Mouse (Mus musculus): ENCODE data around the gene Hes7. TPM values are rescaled to one million over a fixed set of nuclear protein-coding genes. Genes with fewer than 3 reads are reported as not detected.
A peak's percentile ranks its signal among the peaks of the same experiment; 100 is the strongest.

Gene Hes7
- under 1 TPM; 0.57 to 0.73 TPM for total RNA-seq (2021)

DNA sequence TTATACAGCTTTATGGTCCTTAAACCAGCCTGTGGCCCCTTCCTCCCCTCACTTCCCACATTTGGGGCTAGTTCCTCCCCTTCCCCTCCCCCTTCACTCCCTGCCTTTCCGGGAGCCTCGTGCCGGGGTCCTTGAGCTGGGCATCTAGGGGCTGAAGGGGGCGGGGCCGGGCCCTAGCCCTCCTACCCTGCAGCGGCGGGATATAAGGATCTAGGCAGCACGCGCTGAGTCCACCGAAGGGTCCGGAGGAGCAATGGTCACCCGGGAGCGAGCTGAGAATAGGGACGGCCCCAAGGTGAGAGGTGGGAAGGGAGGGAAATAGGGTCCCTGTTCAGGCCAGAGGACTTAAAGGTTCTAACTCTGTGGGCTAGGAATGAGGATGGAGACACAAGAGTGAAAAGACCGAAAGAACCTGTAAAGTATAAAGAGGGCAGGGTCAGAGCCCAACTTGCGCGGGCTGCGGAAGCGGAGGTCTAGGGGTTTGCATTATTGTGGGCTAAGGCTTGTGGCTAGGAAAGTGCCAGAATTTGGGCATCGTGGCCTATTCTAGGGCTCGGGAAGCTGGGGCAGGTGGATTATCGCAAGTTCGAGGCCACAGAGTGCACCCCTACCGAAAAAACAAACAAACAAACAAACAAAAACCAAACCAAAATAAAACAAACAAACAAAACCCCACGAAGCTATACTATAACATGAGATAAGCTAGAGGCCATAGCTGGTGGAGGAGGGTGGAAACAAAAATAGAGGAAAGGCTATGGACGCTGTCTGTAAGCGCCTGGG, at the start of gene Hes7:
Gene Hes7, plus strand, starts transcription at position 184 of the 780 bp plus-strand sequence.
- peak in 1 of 2 experiments; percentile 55 for DNase-seq (ENCODE audit: extremely low spot score in 1 of 2, low spot score in 2 of 2)
- intact Hi-C loops (cut with DNase I) = no loop called here

GRCm38 (mm10) chr11:69070590-69071222, 49.5 kb upstream of the Hes7 start, which contains the start of gene Tmem107:
Gene Tmem107, plus strand, starts transcription at chr11:69070806.
- peak; percentile 91 to 95 for DNase-seq (ENCODE audit: extremely low spot score in 1 of 2, low spot score in 2 of 2)
- intact Hi-C loops (cut with DNase I) = no loop called here

DNA sequence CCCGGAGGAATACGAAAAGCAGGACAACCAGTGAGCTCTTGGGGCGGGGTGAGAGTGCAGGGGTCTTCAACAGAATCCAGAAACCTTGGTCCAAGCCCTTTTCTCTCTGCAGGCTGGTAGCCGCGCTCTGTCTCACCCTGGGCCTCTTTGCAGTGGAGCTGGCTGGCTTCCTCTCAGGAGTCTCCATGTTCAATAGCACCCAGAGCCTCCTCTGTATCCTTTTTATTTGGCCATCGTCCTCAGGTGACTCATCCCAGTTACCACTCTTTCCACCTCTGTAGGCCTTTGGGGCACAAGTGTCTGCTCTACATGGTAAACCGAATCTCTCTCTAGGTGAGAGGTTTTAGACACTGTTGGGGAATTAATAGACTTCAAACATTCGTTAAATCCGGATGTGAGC, 48.9 kb upstream of the Hes7 start:
- intact Hi-C loops (cut with DNase I) = no loop called here
- no peak for DNase-seq (ENCODE audit: extremely low spot score in 1 of 2, low spot score in 2 of 2)

GRCm38 (mm10) chr11:69072234-69072633, 48.0 kb upstream of the Hes7 start:
- intact Hi-C loops (cut with DNase I) = no loop called here
- no peak for DNase-seq (ENCODE audit: extremely low spot score in 1 of 2, low spot score in 2 of 2)

- DNase-seq (ENCODE audit: extremely low spot score in 1 of 2, low spot score in 2 of 2) = no peak
- intact Hi-C loops (cut with DNase I) = no loop called here
Measured at GRCm38 (mm10) chr11:69072666-69073064, 47.5 kb upstream of the Hes7 start.

GRCm38 (mm10) chr11:69073065-69073888, 46.9 kb upstream of the Hes7 start:
- DNase-seq (ENCODE audit: extremely low spot score in 1 of 2, low spot score in 2 of 2) = peak; percentile 89 to 90
- intact Hi-C loops (cut with DNase I) = no loop called here

GRCm38 (mm10) chr11:69073951-69074775, 46.0 kb upstream of the Hes7 start:
- intact Hi-C loops (cut with DNase I) = no loop called here
- DNase-seq (ENCODE audit: extremely low spot score in 1 of 2, low spot score in 2 of 2) = peak in 1 of 2 experiments; percentile 3

- DNase-seq (ENCODE audit: extremely low spot score in 1 of 2, low spot score in 2 of 2) = no peak
- intact Hi-C loops (cut with DNase I) = no loop called here
Measured at GRCm38 (mm10) chr11:69074776-69075069, 45.5 kb upstream of the Hes7 start.

DNA sequence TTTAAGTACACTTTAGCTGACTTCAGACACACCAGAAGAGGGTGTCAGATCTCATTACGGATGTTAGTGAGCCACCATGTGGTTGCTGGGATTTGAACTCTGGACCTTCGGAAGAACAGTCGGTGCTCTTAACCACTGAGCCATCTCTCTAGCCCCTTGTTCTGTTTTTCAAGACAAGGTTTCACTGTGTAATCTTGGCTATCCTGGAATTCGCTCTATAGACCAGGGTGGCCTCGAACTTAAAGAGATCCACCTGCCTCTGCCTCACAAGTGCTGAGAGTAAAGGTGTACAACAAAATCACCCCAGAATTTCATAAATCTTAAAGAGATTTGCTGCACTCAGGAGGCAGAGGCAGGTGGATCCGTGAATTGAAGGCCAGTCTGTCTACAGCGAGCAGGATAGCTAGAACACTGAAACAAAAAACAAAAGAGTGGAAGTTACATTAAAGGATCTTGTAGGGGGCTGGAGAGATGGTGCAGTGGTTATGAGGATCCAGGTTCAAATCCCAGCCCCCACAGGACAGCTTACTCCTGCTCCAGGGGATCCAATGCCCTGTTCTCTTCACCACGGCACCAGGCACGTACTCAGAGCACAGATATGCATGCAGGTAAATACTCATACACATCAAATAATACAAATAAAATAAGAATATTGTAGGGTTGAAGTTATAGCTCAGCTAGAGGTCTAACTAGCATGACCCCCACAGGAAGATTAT, 44.3 kb upstream of the Hes7 start:
- DNase-seq (ENCODE audit: extremely low spot score in 1 of 2, low spot score in 2 of 2) = no peak

GRCm38 (mm10) chr11:69076572-69076971, 43.6 kb upstream of the Hes7 start:
- intact Hi-C loops (cut with DNase I) = no loop called here
- DNase-seq (ENCODE audit: extremely low spot score in 1 of 2, low spot score in 2 of 2) = peak in 1 of 2 experiments; percentile 11

More for the DNA sequence above, 44.3 kb upstream of the Hes7 start:
- intact Hi-C loops (cut with DNase I) = no loop called here

GRCm38 (mm10) chr11:69077316-69077715, 42.9 kb upstream of the Hes7 start:
- no peak for DNase-seq (ENCODE audit: extremely low spot score in 1 of 2, low spot score in 2 of 2)
- intact Hi-C loops (cut with DNase I) = no loop called here

DNA sequence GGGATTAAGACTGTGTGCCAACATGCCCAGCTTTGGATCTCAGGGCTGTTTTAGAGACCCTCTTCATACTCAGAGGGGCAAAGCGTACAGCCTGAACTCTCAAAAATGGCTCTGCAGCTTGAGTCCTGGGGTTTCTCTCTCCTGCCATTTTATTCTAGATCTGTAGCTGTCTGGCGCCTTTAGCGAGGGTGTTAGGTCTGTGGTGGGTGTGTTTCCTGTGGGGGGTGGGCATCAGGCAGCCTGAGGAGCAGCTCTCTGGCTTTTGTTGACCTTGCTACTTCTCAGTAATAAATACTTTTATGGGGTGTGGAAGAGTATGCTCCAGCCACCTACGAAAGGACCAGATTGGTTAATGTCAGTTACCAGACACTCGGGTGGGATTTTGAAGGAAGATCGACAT, 42.2 kb upstream of the Hes7 start:
- no peak for DNase-seq (ENCODE audit: extremely low spot score in 1 of 2, low spot score in 2 of 2)
- intact Hi-C loops (cut with DNase I) = no loop called here

DNA sequence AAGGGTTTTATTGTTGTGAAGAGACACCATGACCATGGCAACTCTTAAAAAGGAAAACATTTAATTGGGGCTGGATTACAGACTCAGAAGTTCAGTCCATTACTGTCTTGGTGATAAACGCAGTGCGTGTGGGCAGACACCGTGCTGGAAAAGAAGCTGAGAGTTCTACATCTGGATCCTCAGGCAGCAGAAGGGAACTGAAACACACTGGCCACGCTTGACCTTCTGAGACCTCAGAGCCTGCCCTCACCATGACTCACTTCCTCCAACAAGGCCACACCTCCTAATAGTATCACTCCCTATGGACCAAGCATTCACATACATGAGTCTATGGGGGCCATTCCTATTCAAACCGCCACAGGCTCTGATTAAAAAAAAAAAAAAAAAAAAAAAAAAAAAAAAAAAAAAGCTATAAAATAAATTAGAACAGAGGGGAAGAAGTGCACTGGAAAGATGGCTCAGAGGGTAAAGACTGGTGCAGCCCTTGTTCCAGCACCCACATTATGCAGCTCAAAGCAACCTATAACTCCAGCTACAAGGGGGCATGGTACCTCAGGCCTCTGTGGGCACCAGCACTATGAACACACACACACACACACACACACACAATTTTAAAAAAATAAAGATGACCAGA, 41.3 kb upstream of the Hes7 start:
- DNase-seq (ENCODE audit: extremely low spot score in 1 of 2, low spot score in 2 of 2) = no peak
- intact Hi-C loops (cut with DNase I) = no loop called here

DNA sequence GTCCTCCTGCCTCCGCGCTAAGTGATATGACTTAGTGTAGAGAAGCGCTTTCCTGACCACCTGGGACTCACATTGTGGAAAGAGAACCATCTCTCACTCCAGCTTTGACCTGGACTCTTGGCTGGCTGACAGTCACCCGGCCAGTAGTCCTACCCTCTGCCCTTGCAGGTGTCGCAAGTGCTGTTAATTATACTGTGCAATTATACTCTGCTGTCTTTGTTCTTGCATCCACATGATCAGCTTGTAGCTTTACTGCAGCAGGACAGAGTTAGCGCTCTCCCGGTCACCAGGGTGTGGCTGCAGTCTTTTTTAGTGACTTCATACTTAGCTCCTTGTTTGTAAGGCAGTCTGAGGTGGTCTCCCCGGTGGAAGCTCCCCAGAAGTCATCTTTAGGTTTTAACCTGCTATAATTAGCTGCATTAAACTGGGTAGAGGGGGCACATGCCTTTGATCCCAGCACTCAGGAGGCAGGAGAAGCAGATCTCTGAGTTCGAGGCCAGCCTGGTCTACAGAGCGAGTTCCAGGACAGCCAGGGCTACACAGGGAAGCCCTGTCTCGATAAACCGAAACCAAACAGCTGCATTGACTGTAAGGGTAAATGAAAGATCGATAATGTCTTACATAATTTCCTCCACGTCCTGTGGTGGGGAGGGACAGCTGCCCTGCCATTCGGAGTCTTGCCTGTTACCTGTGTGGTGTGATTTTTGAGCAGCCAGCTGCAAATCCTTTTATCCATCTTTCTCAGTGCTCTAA, 39.9 kb upstream of the Hes7 start:
- intact Hi-C loops (cut with DNase I) = no loop called here
- DNase-seq (ENCODE audit: extremely low spot score in 1 of 2, low spot score in 2 of 2) = no peak

- DNase-seq (ENCODE audit: extremely low spot score in 1 of 2, low spot score in 2 of 2) = no peak
- intact Hi-C loops (cut with DNase I) = no loop called here
Measured at GRCm38 (mm10) chr11:69080855-69081222, 39.4 kb upstream of the Hes7 start.

DNA sequence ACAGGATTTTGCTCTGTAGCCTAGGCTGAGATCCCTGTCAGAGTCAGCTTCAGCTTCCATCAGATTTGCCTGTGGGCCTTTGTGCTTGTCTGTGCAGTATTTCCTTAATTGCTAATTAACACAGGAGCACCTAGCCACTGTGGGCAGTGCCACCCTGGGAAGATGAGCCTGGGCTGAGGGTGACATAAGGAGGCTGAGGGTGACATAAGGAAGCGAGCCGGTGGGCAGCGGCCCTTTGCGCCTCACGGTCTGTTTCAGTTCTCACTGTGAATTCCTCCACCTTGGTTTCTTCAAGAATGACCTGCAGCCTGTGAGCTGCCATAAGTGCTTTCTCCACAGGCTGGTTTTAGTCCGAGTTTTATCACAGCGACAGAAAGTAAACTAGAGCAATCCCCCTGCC, 38.6 kb upstream of the Hes7 start:
- no peak for DNase-seq (ENCODE audit: extremely low spot score in 1 of 2, low spot score in 2 of 2)
- intact Hi-C loops (cut with DNase I) = no loop called here

DNA sequence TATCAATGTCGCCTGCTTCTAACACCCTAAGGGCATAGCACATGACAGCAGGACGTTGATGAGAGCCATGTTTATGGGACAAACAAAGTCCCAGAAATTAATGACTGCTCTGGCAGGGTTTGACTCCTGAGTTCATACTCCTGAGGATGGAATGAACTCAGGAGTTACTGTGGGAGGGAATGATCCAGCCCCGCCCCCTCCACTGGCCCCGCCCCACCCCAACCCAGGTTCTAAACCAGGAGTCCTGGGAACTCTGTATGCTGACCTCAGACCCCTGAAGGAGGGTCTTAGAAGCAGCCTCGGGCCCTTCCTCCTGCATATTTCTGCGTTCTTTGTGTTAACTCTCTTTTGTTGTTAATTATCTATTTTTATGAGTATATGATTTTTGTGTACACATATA, 34.6 kb upstream of the Hes7 start:
- DNase-seq (ENCODE audit: extremely low spot score in 1 of 2, low spot score in 2 of 2) = no peak
- intact Hi-C loops (cut with DNase I) = no loop called here

Data from left cerebral cortex, postnatal 10 days (tissue).